Mouse (Mus musculus) 3T3-L1 (cell line): ENCODE measurements around the gene Rrp1b.

Experiments used
- DNase-seq: peaks from one replicate; pipeline ENCODE4 v3.0.0-alpha.2; 2015; ENCODE audit warnings: low read depth, low spot score

The Rrp1b gene

GRCm38 (mm10) chr17:32035609-32036508, at the start of gene Rrp1b, which contains the start of gene Hsf2bp:
Gene Rrp1b, plus strand, starts transcription at chr17:32036100.
Gene Hsf2bp, minus strand, starts transcription at chr17:32036349.
- DNase-seq = peak; percentile 72

GRCm38 (mm10) chr17:31986915-31987314, 49.0 kb upstream of the Rrp1b start:
- no peak for DNase-seq

GRCm38 (mm10) chr17:31989035-31989434, 46.9 kb upstream of the Rrp1b start:
- DNase-seq = no peak

GRCm38 (mm10) chr17:31992004-31992403, 43.9 kb upstream of the Rrp1b start:
- DNase-seq = peak; percentile 90

GRCm38 (mm10) chr17:31993354-31993753, 42.5 kb upstream of the Rrp1b start:
- DNase-seq = no peak

- peak; percentile 86 for DNase-seq
Measured at GRCm38 (mm10) chr17:31994132-31994531, 41.8 kb upstream of the Rrp1b start.

- no peak for DNase-seq
Measured at GRCm38 (mm10) chr17:31995784-31996183, 40.1 kb upstream of the Rrp1b start.

- no peak for DNase-seq
Measured at GRCm38 (mm10) chr17:31996331-31996730, 39.6 kb upstream of the Rrp1b start.

- no peak for DNase-seq
Measured at GRCm38 (mm10) chr17:31998351-31998750, 37.5 kb upstream of the Rrp1b start.

GRCm38 (mm10) chr17:32003251-32003650, 32.6 kb upstream of the Rrp1b start:
- DNase-seq = peak; percentile 82

GRCm38 (mm10) chr17:32006800-32007199, 29.1 kb upstream of the Rrp1b start:
- DNase-seq = no peak

- DNase-seq = no peak
Measured at GRCm38 (mm10) chr17:32011694-32012093, 24.2 kb upstream of the Rrp1b start.

- DNase-seq = no peak
Measured at GRCm38 (mm10) chr17:32012254-32012653, 23.6 kb upstream of the Rrp1b start.

GRCm38 (mm10) chr17:32013659-32014058, 22.2 kb upstream of the Rrp1b start:
- DNase-seq = peak; percentile 36

- no peak for DNase-seq
Measured at GRCm38 (mm10) chr17:32016481-32016880, 19.4 kb upstream of the Rrp1b start.

GRCm38 (mm10) chr17:32018127-32018894, 17.6 kb upstream of the Rrp1b start:
- no peak for DNase-seq

GRCm38 (mm10) chr17:32021981-32022380, 13.9 kb upstream of the Rrp1b start:
- no peak for DNase-seq

GRCm38 (mm10) chr17:32022551-32022950, 13.3 kb upstream of the Rrp1b start:
- DNase-seq = no peak

GRCm38 (mm10) chr17:32023088-32023487, 12.8 kb upstream of the Rrp1b start:
- DNase-seq = peak; percentile 76

- DNase-seq = peak; percentile 41
Measured at GRCm38 (mm10) chr17:32024671-32025073, 11.2 kb upstream of the Rrp1b start.

- peak; percentile 90 for DNase-seq
Measured at GRCm38 (mm10) chr17:32025386-32025785, 10.5 kb upstream of the Rrp1b start.

- DNase-seq = peak; percentile 81
Measured at GRCm38 (mm10) chr17:32027666-32028065, 8.2 kb upstream of the Rrp1b start.
